Mouse (Mus musculus): ENCODE measurements at regions not wholly inside any gene's neighbourhood (a gene's known extent, or its start where the extent isn't known, plus 50 kb on each side); places are given as distances from the start of the nearest gene placed in this dataset.

DNA sequence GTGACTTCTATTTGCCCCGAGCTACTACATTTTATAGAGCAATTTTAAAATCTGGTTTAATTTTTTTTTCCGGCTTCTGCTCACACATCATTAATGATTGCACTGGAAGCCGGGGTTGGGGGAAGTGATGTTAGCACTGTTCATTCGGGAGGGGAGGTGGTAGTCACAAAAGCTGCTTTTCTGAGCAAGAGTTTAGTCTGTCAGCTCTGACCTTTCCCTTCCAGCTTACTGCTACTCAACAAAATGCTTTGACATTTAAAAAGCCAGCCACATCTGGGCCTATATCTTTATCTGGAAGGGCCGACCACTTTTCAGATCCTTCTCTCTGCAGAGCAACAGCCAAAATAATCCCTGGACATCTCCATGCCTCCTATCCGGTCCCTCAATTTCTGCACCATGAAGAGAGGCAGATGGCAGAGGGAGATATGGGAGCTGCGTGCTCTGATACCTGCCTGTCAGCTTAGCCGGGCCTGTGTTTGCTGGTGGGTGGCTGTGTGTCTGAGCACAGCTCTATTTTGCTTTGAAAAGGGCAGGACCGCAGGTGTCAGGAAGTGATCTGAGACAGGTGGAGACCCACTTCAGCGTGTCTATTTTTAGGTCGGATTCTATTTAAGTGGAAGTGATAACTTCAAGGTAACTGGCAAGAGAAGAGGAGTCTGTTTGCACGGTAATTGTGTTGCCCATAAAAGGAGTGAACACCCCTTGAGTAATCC, 63.1 kb downstream of the Kcnf1 start:
- Histone ChIP-seq H3K9me3 (ENCODE audit: control insufficient read depth, low read length) (no peaks in the 10 kb centered on the region), H3K27me3 (ENCODE audit: control insufficient read depth, insufficient read depth, low read length) (no peaks in the 10 kb centered on the region), H3K36me3 (ENCODE audit: control insufficient read depth, insufficient read depth, low read length) (no peaks in the 10 kb centered on the region), H3K4me1 (replicated peaks; ENCODE audit: control insufficient read depth, insufficient read depth, low read length) (no peaks in the 10 kb centered on the region), H3K9ac (ENCODE audit: low read depth, low read length) (no peak overlapping the region), H3K4me3 (ENCODE audit: low read depth, low read length) (no peak overlapping the region), H3K27ac (ENCODE audit: low read depth, low read length) (no peak overlapping the region), H3K4me2 (replicated peaks; ENCODE audit: low read depth, low read length) (no peak overlapping the region)
- ATAC-seq (ENCODE audit: low FRiP score) (no peak), DNase-seq (ENCODE audit: low spot score) (no peak)
- WGBS: 81% methylated on average over 12 of the region's 12 CpGs

DNA sequence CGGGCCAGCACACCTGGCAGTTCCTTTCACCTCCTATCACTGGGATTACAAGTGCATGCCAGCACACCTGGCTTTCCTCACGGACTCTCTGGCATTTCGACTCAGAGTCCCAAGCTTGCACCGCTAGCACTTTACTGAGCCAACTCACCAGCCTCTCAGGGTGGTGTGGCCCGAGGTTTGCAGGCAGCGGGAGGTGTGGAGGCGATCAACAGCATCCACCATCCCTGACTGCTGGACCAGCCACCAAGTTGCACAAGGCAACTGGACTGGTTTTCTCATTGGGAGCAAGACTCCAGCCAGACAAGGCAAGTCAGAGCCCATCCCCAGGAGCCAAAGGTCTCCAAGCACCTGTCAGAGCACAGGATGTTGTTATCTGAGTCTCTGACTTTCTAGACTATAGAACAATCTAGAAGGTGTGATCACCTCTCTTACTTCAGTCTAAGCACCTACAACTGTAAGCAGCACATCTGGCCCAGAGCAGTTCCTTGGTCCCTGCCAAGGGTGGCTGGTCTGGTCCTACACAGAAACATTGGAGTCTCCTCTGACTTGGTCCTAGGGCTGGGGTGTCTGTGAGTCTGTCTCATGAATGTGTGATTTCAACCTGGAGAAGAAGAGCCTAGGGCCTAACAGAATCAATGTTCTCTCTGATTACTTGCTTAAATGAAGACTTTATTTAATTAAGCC, 63.8 kb downstream of the Kcnf1 start:
- WGBS: 91% methylated on average over 7 of the region's 7 CpGs
- no peak for DNase-seq (ENCODE audit: low spot score)

DNA sequence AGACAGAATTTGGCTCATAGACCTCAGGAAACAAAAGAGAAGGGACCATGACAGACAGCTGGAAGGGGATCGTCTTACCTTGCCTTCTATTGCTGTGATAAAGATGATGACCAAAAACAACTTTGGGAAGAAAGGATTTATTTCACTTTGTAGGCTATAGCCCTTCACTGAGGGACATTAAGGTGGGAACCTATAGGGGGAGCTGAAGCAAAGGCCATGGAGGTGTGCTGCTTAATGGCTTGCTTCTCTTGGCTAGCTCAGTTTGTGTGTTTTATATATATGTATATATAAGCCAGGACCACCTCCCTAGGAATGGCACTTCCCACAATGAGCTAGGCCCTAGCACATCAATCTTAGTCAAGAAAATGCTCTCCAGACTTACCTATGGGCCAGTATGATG, 70.5 kb downstream of the Kcnf1 start:
- Histone ChIP-seq H3K27ac (ENCODE audit: low read depth, low read length) (no peak overlapping the region), H3K4me2 (replicated peaks; ENCODE audit: low read depth, low read length) (no peak overlapping the region), H3K27me3 (ENCODE audit: control insufficient read depth, insufficient read depth, low read length) (no peaks in the 10 kb centered on the region), H3K4me1 (replicated peaks; ENCODE audit: control insufficient read depth, insufficient read depth, low read length) (no peaks in the 10 kb centered on the region), H3K9ac (ENCODE audit: low read depth, low read length) (no peak overlapping the region), H3K36me3 (ENCODE audit: control insufficient read depth, insufficient read depth, low read length) (no peaks in the 10 kb centered on the region), H3K9me3 (ENCODE audit: control insufficient read depth, low read length) (no peaks in the 10 kb centered on the region), H3K4me3 (ENCODE audit: low read depth, low read length) (no peak overlapping the region)
- no peak for ATAC-seq (ENCODE audit: low FRiP score)
- 93% methylated on average over 1 of the region's 1 CpGs for WGBS
- DNase-seq (ENCODE audit: low spot score): no peak

More for the DNA sequence above, 63.8 kb downstream of the Kcnf1 start:
- Histone ChIP-seq H3K9me3 (ENCODE audit: control insufficient read depth, low read length) (no peaks in the 10 kb centered on the region), H3K36me3 (ENCODE audit: control insufficient read depth, insufficient read depth, low read length) (no peaks in the 10 kb centered on the region), H3K4me1 (replicated peaks; ENCODE audit: control insufficient read depth, insufficient read depth, low read length) (no peaks in the 10 kb centered on the region), H3K27me3 (ENCODE audit: control insufficient read depth, insufficient read depth, low read length) (no peaks in the 10 kb centered on the region), H3K9ac (ENCODE audit: low read depth, low read length) (no peak overlapping the region), H3K4me2 (replicated peaks; ENCODE audit: low read depth, low read length) (no peak overlapping the region), H3K27ac (ENCODE audit: low read depth, low read length) (no peak overlapping the region), H3K4me3 (ENCODE audit: low read depth, low read length) (no peak overlapping the region)
- ATAC-seq (ENCODE audit: low FRiP score): no peak

GRCm38 (mm10) chr12:17105057-17105712, 71.5 kb downstream of the Kcnf1 start:
- DNase-seq (ENCODE audit: low spot score) (no peak), ATAC-seq (ENCODE audit: low FRiP score) (no peak)
- Histone ChIP-seq H3K4me2 (replicated peaks; ENCODE audit: low read depth, low read length) (no peak overlapping the region), H3K9ac (ENCODE audit: low read depth, low read length) (no peak overlapping the region), H3K27ac (ENCODE audit: low read depth, low read length) (no peak overlapping the region), H3K4me3 (ENCODE audit: low read depth, low read length) (no peak overlapping the region), H3K27me3 (ENCODE audit: control insufficient read depth, insufficient read depth, low read length) (no peaks in the 10 kb centered on the region), H3K36me3 (ENCODE audit: control insufficient read depth, insufficient read depth, low read length) (no peaks in the 10 kb centered on the region), H3K9me3 (ENCODE audit: control insufficient read depth, low read length) (no peaks in the 10 kb centered on the region), H3K4me1 (replicated peaks; ENCODE audit: control insufficient read depth, insufficient read depth, low read length) (no peaks in the 10 kb centered on the region)
- 88% methylated on average over 6 of the region's 6 CpGs for WGBS

GRCm38 (mm10) chr12:17101842-17102241, 74.8 kb downstream of the Kcnf1 start:
- Histone ChIP-seq H3K36me3 (ENCODE audit: control insufficient read depth, insufficient read depth, low read length) (no peaks in the 10 kb centered on the region), H3K4me3 (ENCODE audit: low read depth, low read length) (no peak overlapping the region), H3K9ac (ENCODE audit: low read depth, low read length) (no peak overlapping the region), H3K4me2 (replicated peaks; ENCODE audit: low read depth, low read length) (no peak overlapping the region), H3K27ac (ENCODE audit: low read depth, low read length) (no peak overlapping the region), H3K27me3 (ENCODE audit: control insufficient read depth, insufficient read depth, low read length) (no peaks in the 10 kb centered on the region), H3K9me3 (ENCODE audit: control insufficient read depth, low read length) (no peaks in the 10 kb centered on the region), H3K4me1 (replicated peaks; ENCODE audit: control insufficient read depth, insufficient read depth, low read length) (no peaks in the 10 kb centered on the region; the same call in 1 of the 2 replicates)
- DNase-seq (ENCODE audit: low spot score): no peak
- no peak for ATAC-seq (ENCODE audit: low FRiP score)
- 82% methylated on average over 3 of the region's 3 CpGs for WGBS

- H3K36me3 ChIP-seq (ENCODE audit: control insufficient read depth, insufficient read depth, low read length): no peaks in the 10 kb centered on the region
- H3K9ac ChIP-seq (ENCODE audit: low read depth, low read length): 0 out of 2 replicates have a peak overlapping the region, but pooled peaks have one; percentile 23
- no peak overlapping the region for H3K4me2 ChIP-seq (replicated peaks; ENCODE audit: low read depth, low read length)
- DNase-seq (ENCODE audit: low spot score) (peak; percentile 35), ATAC-seq (ENCODE audit: low FRiP score) (peak; percentile 77)
- H3K4me1 ChIP-seq (replicated peaks; ENCODE audit: control insufficient read depth, insufficient read depth, low read length): no peaks in the 10 kb centered on the region; the same call in 1 of the 2 replicates
- H3K27me3 ChIP-seq (ENCODE audit: control insufficient read depth, insufficient read depth, low read length): no peaks in the 10 kb centered on the region
- WGBS: 47% methylated on average over 15 of the region's 15 CpGs
- H3K27ac ChIP-seq (ENCODE audit: low read depth, low read length): peak overlapping the region; percentile 30; the same call in 1 of the 2 replicates
- H3K4me3 ChIP-seq (ENCODE audit: low read depth, low read length): no peak overlapping the region
- H3K9me3 ChIP-seq (ENCODE audit: control insufficient read depth, low read length): no peaks in the 10 kb centered on the region
Measured at GRCm38 (mm10) chr12:17097800-17098271, 78.9 kb downstream of the Kcnf1 start.

GRCm38 (mm10) chr12:17094758-17095157, 81.9 kb downstream of the Kcnf1 start:
- no peak overlapping the region for H3K4me2 ChIP-seq (replicated peaks; ENCODE audit: low read depth, low read length)
- no peak overlapping the region for H3K9ac ChIP-seq (ENCODE audit: low read depth, low read length)
- DNase-seq (ENCODE audit: low spot score) (no peak), ATAC-seq (ENCODE audit: low FRiP score) (no peak)
- H3K4me3 ChIP-seq (ENCODE audit: low read depth, low read length): no peak overlapping the region
- no peaks in the 10 kb centered on the region for H3K27me3 ChIP-seq (ENCODE audit: control insufficient read depth, insufficient read depth, low read length)
- no peak overlapping the region for H3K27ac ChIP-seq (ENCODE audit: low read depth, low read length)
- no peaks in the 10 kb centered on the region for H3K36me3 ChIP-seq (ENCODE audit: control insufficient read depth, insufficient read depth, low read length)
- H3K4me1 ChIP-seq (replicated peaks; ENCODE audit: control insufficient read depth, insufficient read depth, low read length): no peaks in the 10 kb centered on the region; the same call in 1 of the 2 replicates
- H3K9me3 ChIP-seq (ENCODE audit: control insufficient read depth, low read length): no peaks in the 10 kb centered on the region
- 92% methylated on average over 4 of the region's 4 CpGs for WGBS

- Histone ChIP-seq H3K4me2 (replicated peaks; ENCODE audit: low read depth, low read length) (no peak overlapping the region), H3K27ac (ENCODE audit: low read depth, low read length) (no peak overlapping the region), H3K9me3 (ENCODE audit: control insufficient read depth, low read length) (no peaks in the 10 kb centered on the region), H3K4me3 (ENCODE audit: low read depth, low read length) (no peak overlapping the region), H3K27me3 (ENCODE audit: control insufficient read depth, insufficient read depth, low read length) (no peaks in the 10 kb centered on the region), H3K36me3 (ENCODE audit: control insufficient read depth, insufficient read depth, low read length) (no peaks in the 10 kb centered on the region), H3K4me1 (replicated peaks; ENCODE audit: control insufficient read depth, insufficient read depth, low read length) (no peaks in the 10 kb centered on the region; the same call in 1 of the 2 replicates), H3K9ac (ENCODE audit: low read depth, low read length) (no peak overlapping the region)
- DNase-seq (ENCODE audit: low spot score): no peak
- ATAC-seq (ENCODE audit: low FRiP score): no peak
- WGBS: 72% methylated on average over 3 of the region's 3 CpGs
Measured at GRCm38 (mm10) chr12:17093772-17094171, 82.2 kb upstream of the 2410004P03Rik start.

Measured in hindbrain, embryonic 11.5 days (tissue).